Comparison of ENCODE assay signal across 20 mouse cellular contexts in the genomic region with DNA sequence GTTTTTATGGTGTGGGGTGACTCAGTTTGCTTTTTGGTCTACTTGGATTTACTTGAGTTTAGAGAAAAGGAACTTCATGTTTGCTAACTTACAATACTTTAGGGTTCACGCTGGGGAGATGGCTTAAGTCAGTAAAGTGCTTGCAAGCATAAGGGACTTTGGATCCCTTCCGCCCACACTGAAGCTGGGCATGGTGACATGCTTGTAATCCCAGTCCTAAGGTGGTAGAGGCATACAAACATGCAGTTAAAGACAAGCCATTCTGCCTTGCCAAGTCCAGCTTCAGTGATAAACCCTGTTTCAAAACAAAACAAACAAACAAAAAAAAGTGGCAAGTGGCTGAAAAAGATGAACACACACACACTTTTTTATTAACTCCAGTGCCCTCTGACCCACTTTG. TPM values are rescaled to one million over a fixed set of nuclear protein-coding genes. Genes with fewer than 3 reads are reported as not detected.
"Had no signal": no experiment of that assay in that cellular context is flagged by ENCODE, and none has a peak within 500 bp of the region (broad histone marks: within the 10 kb centered on the region; RNA-seq: fewer than 3 reads in every experiment).

No protein-coding gene starts in this region.

- H3K4me3 ChIP-seq: neural tube, embryonic 13.5 days; neural tube, embryonic 15.5 days; stomach, embryonic 15.5 days had no signal

- H3K4me1 ChIP-seq: neural tube, embryonic 13.5 days; neural tube, embryonic 15.5 days; stomach, embryonic 15.5 days had no signal

- H3K9ac ChIP-seq: neural tube, embryonic 13.5 days; neural tube, embryonic 15.5 days; stomach, embryonic 15.5 days had no signal

- DNase-seq: retina, postnatal 1 day; right cerebral cortex, adult 18-20 months; right cerebral cortex, postnatal 14 days; right cerebral cortex, postnatal 25 days; right cerebral cortex, postnatal 4 days; spleen, adult 18-20 months; thymus, adult 18-20 months; thymus, adult 2 months; thymus, postnatal 14 days; thymus, postnatal 25 days; thymus, postnatal 36 days; thymus, postnatal 4 days had no signal

- H3K36me3 ChIP-seq: stomach, embryonic 15.5 days had no signal

- H3K27me3 ChIP-seq: neural tube, embryonic 13.5 days; neural tube, embryonic 15.5 days; stomach, embryonic 15.5 days had no signal

- H3K27ac ChIP-seq: neural tube, embryonic 13.5 days; neural tube, embryonic 15.5 days; stomach, embryonic 15.5 days; stomach, postnatal 0 days had no signal

- H3K9me3 ChIP-seq: neural tube, embryonic 13.5 days; neural tube, embryonic 15.5 days; stomach, embryonic 15.5 days had no signal

- H3K4me2 ChIP-seq: neural tube, embryonic 13.5 days; neural tube, embryonic 15.5 days; stomach, embryonic 15.5 days had no signal

RNA-seq across cellular contexts. Expression of a gene that starts 31.2 kb away (rescaled TPM):
- total RNA-seq: neutrophil, adult 5-6 weeks had no signal
- polyA plus RNA-seq: spleen, adult 2 months; testis, adult 2 months; thymus, adult 2 months; urinary bladder, adult 2 months had no signal

RNA-seq across cellular contexts. Expression of a gene that starts 57.9 kb away (rescaled TPM):
- total RNA-seq: neutrophil, adult 5-6 weeks had no signal
